Mouse (Mus musculus) embryonic fibroblast, embryonic 13.5 days (primary cell): ENCODE measurements around the gene Fcgr3.
"Not testable (repeated sequence)": the region's sequence is repeated elsewhere in the genome, so short reads cannot be mapped to it uniquely, and the experiment has no call there.

Experiments used
- CTCF ChIP-seq: IDR thresholded peaks from 2 replicates; pipeline ENCODE4 v1.5.1; 2011; ENCODE audit warnings: mild to moderate bottlenecking, control low read depth, low read length, moderate library complexity, borderline replicate concordance; ENCODE audit not compliant: insufficient read depth
- POLR2A ChIP-seq: IDR thresholded peaks from 2 replicates; pipeline ENCODE4 v1.6.1; 2011; ENCODE audit warnings: low read depth, mild to moderate bottlenecking, control low read depth, low read length, moderate library complexity

- TF ChIP-seq POLR2A, CTCF: not testable (repeated sequence)
These were observed 9.5 kb upstream of the Fcgr3 start for GRCm38 (mm10) chr1:171074283-171074682.
